Comparison of ENCODE assay signal across 8 mouse cellular contexts in genomic region chr1:171411492-171411941, GRCm38 (mm10). TPM values are rescaled to one million over a fixed set of nuclear protein-coding genes. Genes with fewer than 3 reads are reported as not detected.
DNase-seq lines count a peak whose midpoint lies in the region; ATAC-seq and TF ChIP-seq lines count a peak whose summit lies in the region.

No protein-coding gene starts in this region.

- H3K27me3 ChIP-seq in embryonic facial prominence, embryonic 12.5 days = peaks cover 8% of the 10 kb centered on the region; the same call in 1 of the 2 replicates
- H3K27me3 ChIP-seq in intestine, embryonic 14.5 days (replicated peaks; ENCODE audit: control insufficient read depth, insufficient read depth, low read length) = no peaks in the 10 kb centered on the region
- peaks cover 13% of the 10 kb centered on the region; the same call in 1 of the 2 replicates for H3K27me3 ChIP-seq in midbrain, postnatal 0 days (ENCODE audit: insufficient read depth, low read length)

- DNase-seq in layer of hippocampus, adult 9-10 months (ENCODE audit: low spot score) = peak; percentile 41
- no peak for DNase-seq in layer of hippocampus, adult 8-10 months (ENCODE audit: low spot score in 2 of 2)
- no peak for DNase-seq in intestine, embryonic 14.5 days (ENCODE audit: low spot score)
- DNase-seq in midbrain, postnatal 0 days (ENCODE audit: low spot score) = no peak
- no peak for DNase-seq in left cerebral cortex, postnatal 25 days (ENCODE audit: low spot score in 2 of 2)
- no peak for DNase-seq in gastrocnemius, adult 18-20 months (ENCODE audit: low spot score)
- no peak for DNase-seq in retina, embryonic 14.5 days (ENCODE audit: low spot score)

- WGBS in embryonic facial prominence, embryonic 12.5 days = 0% methylated on average over 39 of the region's 39 CpGs
- WGBS in intestine, embryonic 14.5 days = 0% methylated on average over 38 of the region's 39 CpGs
- WGBS in midbrain, postnatal 0 days = 0% methylated on average over 25 of the region's 39 CpGs

- TF ChIP-seq CTCF in midbrain, postnatal 0 days (IDR thresholded peaks at IDR 0.05) = no peak

- peak overlapping the region; percentile 94 for H3K27ac ChIP-seq in embryonic facial prominence, embryonic 12.5 days
- peak overlapping the region; percentile 86 for H3K27ac ChIP-seq in intestine, embryonic 14.5 days (ENCODE audit: low read depth)
- H3K27ac ChIP-seq in midbrain, postnatal 0 days (ENCODE audit: low read depth, low read length) = peak overlapping the region; percentile 96

- peak overlapping the region; percentile 96 for H3K9ac ChIP-seq in embryonic facial prominence, embryonic 12.5 days
- peak overlapping the region; percentile 93 for H3K9ac ChIP-seq in intestine, embryonic 14.5 days (ENCODE audit: low read length)
- peak overlapping the region; percentile 87 for H3K9ac ChIP-seq in midbrain, postnatal 0 days (replicated peaks; ENCODE audit: low read length, poor library complexity, severe bottlenecking)

- peak; percentile 72 for ATAC-seq in embryonic facial prominence, embryonic 12.5 days (ENCODE audit: insufficient number of reproducible peaks, insufficient read depth, low FRiP score, low TSS enrichment)
- peak; percentile 70 for ATAC-seq in intestine, embryonic 14.5 days (replicated peaks; ENCODE audit: low FRiP score, low TSS enrichment, low read depth)
- peak; percentile 84 for ATAC-seq in midbrain, postnatal 0 days (ENCODE audit: low FRiP score)

- H3K9me3 ChIP-seq in embryonic facial prominence, embryonic 12.5 days = no peaks in the 10 kb centered on the region
- H3K9me3 ChIP-seq in intestine, embryonic 14.5 days (ENCODE audit: control insufficient read depth, low read length) = no peaks in the 10 kb centered on the region
- H3K9me3 ChIP-seq in midbrain, postnatal 0 days (ENCODE audit: low read length) = no peaks in the 10 kb centered on the region

- H3K4me3 ChIP-seq in embryonic facial prominence, embryonic 12.5 days = peak overlapping the region; percentile 96
- peak overlapping the region; percentile 69 for H3K4me3 ChIP-seq in intestine, embryonic 14.5 days (ENCODE audit: low read depth, low read length)
- peak overlapping the region; percentile 66 for H3K4me3 ChIP-seq in midbrain, postnatal 0 days (ENCODE audit: low read depth, low read length)

- intact Hi-C loops in left cerebral cortex, postnatal 25 days (cut with DNase I) = loop anchor here (1.0 to 5.0 kb wide), 2 partner anchors 50 to 66 kb away; no protein-coding TSS in a partner anchor

- peaks cover 3% of the 10 kb centered on the region; the same call in 1 of the 2 replicates for H3K4me1 ChIP-seq in embryonic facial prominence, embryonic 12.5 days
- H3K4me1 ChIP-seq in intestine, embryonic 14.5 days (replicated peaks; ENCODE audit: control insufficient read depth, insufficient read depth, low read length) = peaks cover 10% of the 10 kb centered on the region
- H3K4me1 ChIP-seq in midbrain, postnatal 0 days (ENCODE audit: insufficient read depth, low read length) = no peaks in the 10 kb centered on the region

- H3K36me3 ChIP-seq in embryonic facial prominence, embryonic 12.5 days = peaks cover 13% of the 10 kb centered on the region
- H3K36me3 ChIP-seq in intestine, embryonic 14.5 days (ENCODE audit: control insufficient read depth, insufficient read depth, low read length) = peaks cover 23% of the 10 kb centered on the region
- peaks cover 14% of the 10 kb centered on the region for H3K36me3 ChIP-seq in midbrain, postnatal 0 days (ENCODE audit: insufficient read depth, low read length)

- H3K4me2 ChIP-seq in embryonic facial prominence, embryonic 12.5 days (replicated peaks) = peak overlapping the region; percentile 64
- H3K4me2 ChIP-seq in intestine, embryonic 14.5 days (ENCODE audit: low read length) = peak overlapping the region; percentile 57
- peak overlapping the region; percentile 63 for H3K4me2 ChIP-seq in midbrain, postnatal 0 days (ENCODE audit: low read depth, low read length, poor library complexity, severe bottlenecking)

RNA-seq across cellular contexts. Expression of gene Usf1, which starts 0.4 kb away (rescaled TPM):
- 100 to 1,000 TPM; 110 to 142 (median 124) TPM for total RNA-seq in layer of hippocampus, adult 8-10 months (2022)
- 119 and 125 TPM in 2 replicates for polyA plus RNA-seq in embryonic facial prominence, embryonic 12.5 days (2016; fragmentation: Nextera tagmentation; extraction: Ambion mirVana)
- 73.7 and 83.4 TPM in 2 replicates for polyA plus RNA-seq in intestine, embryonic 14.5 days (2014; fragmentation: Nextera tagmentation; extraction: Ambion mirVana)
- 134 and 156 TPM in 2 replicates for total RNA-seq in midbrain, postnatal 0 days (2014; rRNA removed)
- polyA plus RNA-seq in midbrain, postnatal 0 days (2015; fragmentation: Nextera tagmentation; extraction: Ambion mirVana) = 160 and 167 TPM in 2 replicates
- total RNA-seq in left cerebral cortex, postnatal 25 days (2021) = 100 to 1,000 TPM; 105 TPM
- total RNA-seq in gastrocnemius, adult 18-20 months (2021) = 10 to 100 TPM; 24.7 to 26.1 TPM

RNA-seq across cellular contexts. Expression of gene Tstd1, which starts 7.2 kb away (rescaled TPM):
- 10 to 100 TPM in 1 of 4 experiments, 1 to 10 TPM in 3; 3.0 to 10.0 (median 4.6) TPM for total RNA-seq in layer of hippocampus, adult 8-10 months (2022)
- polyA plus RNA-seq in embryonic facial prominence, embryonic 12.5 days (2016; fragmentation: Nextera tagmentation; extraction: Ambion mirVana) = 5.8 and 7.6 TPM in 2 replicates
- polyA plus RNA-seq in intestine, embryonic 14.5 days (2014; fragmentation: Nextera tagmentation; extraction: Ambion mirVana) = 2.8 and 3.4 TPM in 2 replicates
- not detected in 2 replicates for total RNA-seq in midbrain, postnatal 0 days (2014; rRNA removed)
- polyA plus RNA-seq in midbrain, postnatal 0 days (2015; fragmentation: Nextera tagmentation; extraction: Ambion mirVana) = 3.1 and 3.9 TPM in 2 replicates
- total RNA-seq in left cerebral cortex, postnatal 25 days (2021) = 1 to 10 TPM; 2.0 to 3.0 TPM
- total RNA-seq in gastrocnemius, adult 18-20 months (2021) = under 1 TPM; 0.48 to 0.93 TPM

RNA-seq across cellular contexts. Expression of gene Arhgap30, which starts 22.8 kb away (rescaled TPM):
- total RNA-seq in layer of hippocampus, adult 8-10 months (2022) = 1 to 10 TPM; 1.9 to 8.7 (median 4.9) TPM
- polyA plus RNA-seq in embryonic facial prominence, embryonic 12.5 days (2016; fragmentation: Nextera tagmentation; extraction: Ambion mirVana) = 0.97 and 1.1 TPM in 2 replicates
- 1.1 and 1.3 TPM in 2 replicates for polyA plus RNA-seq in intestine, embryonic 14.5 days (2014; fragmentation: Nextera tagmentation; extraction: Ambion mirVana)
- total RNA-seq in midbrain, postnatal 0 days (2014; rRNA removed) = 0.82 and 1.1 TPM in 2 replicates
- 0.75 and 0.81 TPM in 2 replicates for polyA plus RNA-seq in midbrain, postnatal 0 days (2015; fragmentation: Nextera tagmentation; extraction: Ambion mirVana)
- total RNA-seq in left cerebral cortex, postnatal 25 days (2021) = 1 to 10 TPM; 1.9 to 2.8 TPM
- total RNA-seq in gastrocnemius, adult 18-20 months (2021) = under 1 TPM; 0.53 to 0.90 TPM

RNA-seq across cellular contexts. Expression of gene F11r, which starts 25.8 kb away (rescaled TPM):
- 10 to 100 TPM in 2 of 4 experiments, 1 to 10 TPM in 2; 4.8 to 18.6 (median 11.1) TPM for total RNA-seq in layer of hippocampus, adult 8-10 months (2022)
- polyA plus RNA-seq in embryonic facial prominence, embryonic 12.5 days (2016; fragmentation: Nextera tagmentation; extraction: Ambion mirVana) = 31.8 and 35.2 TPM in 2 replicates
- polyA plus RNA-seq in intestine, embryonic 14.5 days (2014; fragmentation: Nextera tagmentation; extraction: Ambion mirVana) = 88.7 and 92.1 TPM in 2 replicates
- 6.6 and 9.2 TPM in 2 replicates for total RNA-seq in midbrain, postnatal 0 days (2014; rRNA removed)
- 7.6 and 8.9 TPM in 2 replicates for polyA plus RNA-seq in midbrain, postnatal 0 days (2015; fragmentation: Nextera tagmentation; extraction: Ambion mirVana)
- total RNA-seq in left cerebral cortex, postnatal 25 days (2021) = 1 to 10 TPM; 5.5 to 7.2 TPM
- total RNA-seq in gastrocnemius, adult 18-20 months (2021) = 1 to 10 TPM; 3.7 to 7.0 TPM

RNA-seq across cellular contexts. Expression of gene Nectin4, which starts 41.6 kb away (rescaled TPM):
- total RNA-seq in layer of hippocampus, adult 8-10 months (2022) = 1 to 10 TPM; 5.6 to 7.6 (median 6.5) TPM
- 7.5 and 8.7 TPM in 2 replicates for polyA plus RNA-seq in embryonic facial prominence, embryonic 12.5 days (2016; fragmentation: Nextera tagmentation; extraction: Ambion mirVana)
- 2.6 and 2.8 TPM in 2 replicates for polyA plus RNA-seq in intestine, embryonic 14.5 days (2014; fragmentation: Nextera tagmentation; extraction: Ambion mirVana)
- 4.7 and 9.3 TPM in 2 replicates for total RNA-seq in midbrain, postnatal 0 days (2014; rRNA removed)
- polyA plus RNA-seq in midbrain, postnatal 0 days (2015; fragmentation: Nextera tagmentation; extraction: Ambion mirVana) = 4.8 TPM in 2 replicates
- total RNA-seq in left cerebral cortex, postnatal 25 days (2021) = 1 to 10 TPM; 1.9 to 2.1 TPM
- total RNA-seq in gastrocnemius, adult 18-20 months (2021) = not detected
